In the genomic region with DNA sequence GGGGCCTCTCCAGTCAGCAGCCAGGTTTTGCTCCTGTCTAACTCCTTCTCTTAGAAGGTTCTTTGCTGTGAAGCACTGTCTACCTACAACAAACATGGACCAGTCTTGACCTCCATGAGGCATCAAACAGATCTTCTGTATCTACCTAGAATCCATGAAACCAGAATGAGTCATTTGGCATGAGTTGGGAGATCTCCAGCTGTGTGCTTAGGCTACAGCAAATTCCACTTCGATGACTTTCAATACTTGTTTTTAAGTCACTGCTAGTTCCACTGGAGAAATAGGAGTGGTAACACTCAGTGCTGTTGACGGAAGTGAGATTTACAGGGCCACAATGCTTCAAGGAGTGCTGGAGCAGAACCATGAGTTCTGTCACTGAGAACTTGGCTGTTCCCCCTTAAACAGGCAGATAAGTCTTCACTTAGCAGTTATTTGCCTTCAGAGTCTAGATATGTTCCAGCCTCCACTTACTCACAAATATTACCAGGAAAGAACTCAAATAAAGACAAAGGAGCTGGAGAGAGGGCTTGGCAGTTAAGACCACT, we compare ENCODE assay signal across 29 mouse cellular contexts.
DNase-seq lines count a peak whose midpoint lies in the region; ATAC-seq and TF ChIP-seq lines count a peak whose summit lies in the region.
"Had no signal": no experiment of that assay in that cellular context is flagged by ENCODE, and none has a peak within 500 bp of the region (broad histone marks: within the 10 kb centered on the region; RNA-seq: fewer than 3 reads in every experiment).

No protein-coding gene starts in this region.

- TF ChIP-seq CTCF in Patski (IDR thresholded peaks at IDR 0.05), result no peak
- TF ChIP-seq CTCF in forebrain, postnatal 0 days (IDR thresholded peaks at IDR 0.05; ENCODE audit: low read depth), result no peak

- CTCF ChIA-PET in Patski (lab: Charles Lee), result interaction anchor here (1.3 kb wide), 1 partner anchor 16 kb away, joined by 4 read pairs; no protein-coding TSS in a partner anchor

- WGBS in forebrain, postnatal 0 days, result 78% methylated on average over 2 of the region's 2 CpGs

- peak; percentile 97 for ATAC-seq in Patski
- no peak for ATAC-seq in forebrain, postnatal 0 days
- ATAC-seq in megakaryocyte-erythroid progenitor cell, adult 5-6 weeks (replicated peaks; ENCODE audit: low FRiP score, low TSS enrichment, poor library complexity, severe bottlenecking), result no peak
- ATAC-seq: forebrain, embryonic 15.5 days; intestine, postnatal 0 days had no signal

- POLR2A ChIA-PET in Patski (lab: Charles Lee), result no interaction called here

- no peak overlapping the region for H3K27ac ChIP-seq in forebrain, postnatal 0 days (ENCODE audit: low read depth, low read length)
- H3K27ac ChIP-seq: embryonic facial prominence, embryonic 10.5 days; embryonic facial prominence, embryonic 13.5 days; forebrain, embryonic 15.5 days; heart, embryonic 10.5 days; heart, embryonic 13.5 days; hindbrain, embryonic 12.5 days; hindbrain, embryonic 15.5 days; kidney, embryonic 15.5 days had no signal

- H3K27me3 ChIP-seq in Patski, result no peaks in the 10 kb centered on the region
- no peaks in the 10 kb centered on the region for H3K27me3 ChIP-seq in forebrain, postnatal 0 days (ENCODE audit: insufficient read depth, low read length)
- H3K27me3 ChIP-seq: CH12.LX; embryonic facial prominence, embryonic 13.5 days; forebrain, embryonic 15.5 days; heart, embryonic 13.5 days; hindbrain, embryonic 12.5 days; hindbrain, embryonic 15.5 days; kidney, embryonic 15.5 days had no signal

- H3K9ac ChIP-seq in forebrain, postnatal 0 days, result no peak overlapping the region
- H3K9ac ChIP-seq: embryonic facial prominence, embryonic 13.5 days; forebrain, embryonic 15.5 days; heart, embryonic 13.5 days; hindbrain, embryonic 12.5 days; hindbrain, embryonic 15.5 days; kidney, embryonic 15.5 days had no signal

- H3K36me3 ChIP-seq in forebrain, postnatal 0 days (ENCODE audit: insufficient read depth), result no peaks in the 10 kb centered on the region
- H3K36me3 ChIP-seq: embryonic facial prominence, embryonic 10.5 days; embryonic facial prominence, embryonic 13.5 days; forebrain, embryonic 15.5 days; G1E; heart, embryonic 10.5 days; heart, embryonic 13.5 days; hindbrain, embryonic 12.5 days; hindbrain, embryonic 15.5 days; kidney, embryonic 15.5 days had no signal

- no peak overlapping the region for H3K4me3 ChIP-seq in forebrain, postnatal 0 days (ENCODE audit: low read depth, low read length)
- H3K4me3 ChIP-seq: embryonic facial prominence, embryonic 10.5 days; embryonic facial prominence, embryonic 13.5 days; erythroblast, embryonic 14.5 days; forebrain, embryonic 15.5 days; heart, embryonic 10.5 days; heart, embryonic 13.5 days; hindbrain, embryonic 12.5 days; hindbrain, embryonic 15.5 days; kidney, embryonic 15.5 days had no signal

- no peak overlapping the region for H3K4me2 ChIP-seq in forebrain, postnatal 0 days (ENCODE audit: low read depth)
- H3K4me2 ChIP-seq: embryonic facial prominence, embryonic 13.5 days; forebrain, embryonic 15.5 days; heart, embryonic 13.5 days; hindbrain, embryonic 12.5 days; hindbrain, embryonic 15.5 days; kidney, embryonic 15.5 days had no signal

- intact Hi-C loops in heart, postnatal 10 days (cut with DNase I), result no loop called here

- no peaks in the 10 kb centered on the region for H3K4me1 ChIP-seq in forebrain, postnatal 0 days (ENCODE audit: insufficient read depth)
- H3K4me1 ChIP-seq: embryonic facial prominence, embryonic 10.5 days; embryonic facial prominence, embryonic 13.5 days; heart, embryonic 10.5 days; heart, embryonic 13.5 days; hindbrain, embryonic 15.5 days; kidney, embryonic 15.5 days had no signal

- peak; percentile 90 for DNase-seq in heart, adult 11 months
- DNase-seq in heart, postnatal 10 days, result no peak
- DNase-seq in 3T3-L1 (ENCODE audit: low read depth, low spot score) (peak; percentile 61), Patski (ENCODE audit: low read depth, low spot score) (peak; percentile 50)
- peak; percentile 57 for DNase-seq in fibroblast of lung, adult 2 months (ENCODE audit: low read depth)
- DNase-seq in right cerebral cortex, postnatal 36 days (ENCODE audit: low spot score in 2 of 2), result no peak
- DNase-seq in forebrain, postnatal 0 days, result no peak
- DNase-seq: adrenal gland, adult 2 months; adrenal gland, postnatal 14 days; cerebellum, adult 11-12 months; cerebellum, adult 8-10 months; cerebellum, postnatal 10 days; cerebellum, postnatal 36 days; embryo, embryonic 11 days; gastrocnemius, postnatal 25 days; kidney, adult 2 months had no signal

- no peaks in the 10 kb centered on the region for H3K9me3 ChIP-seq in forebrain, postnatal 0 days (ENCODE audit: low read length)
- H3K9me3 ChIP-seq: embryonic facial prominence, embryonic 13.5 days; forebrain, embryonic 15.5 days; G1E; heart, embryonic 10.5 days; hindbrain, embryonic 12.5 days; hindbrain, embryonic 15.5 days; kidney, embryonic 15.5 days had no signal

- in situ Hi-C loops in Patski (cut with MboI; ENCODE audit: low pct_unique_long_range_greater_than_20kb), result no loop called here

Comparison
In these comparisons a context has a peak if more than half of its experiments do, and no peak if none do; other contexts are left out.
1. DNase-seq: peak in heart, adult 11 months (single experiment), 3T3-L1 (single experiment), Patski (single experiment) and fibroblast of lung, adult 2 months (single experiment); none in heart, postnatal 10 days (0 of 2), right cerebral cortex, postnatal 36 days (0 of 2) and forebrain, postnatal 0 days (single experiment).